Mouse (Mus musculus): Measurements from ENCODE around the gene Cypt3.

Cypt3 gene

DNA sequence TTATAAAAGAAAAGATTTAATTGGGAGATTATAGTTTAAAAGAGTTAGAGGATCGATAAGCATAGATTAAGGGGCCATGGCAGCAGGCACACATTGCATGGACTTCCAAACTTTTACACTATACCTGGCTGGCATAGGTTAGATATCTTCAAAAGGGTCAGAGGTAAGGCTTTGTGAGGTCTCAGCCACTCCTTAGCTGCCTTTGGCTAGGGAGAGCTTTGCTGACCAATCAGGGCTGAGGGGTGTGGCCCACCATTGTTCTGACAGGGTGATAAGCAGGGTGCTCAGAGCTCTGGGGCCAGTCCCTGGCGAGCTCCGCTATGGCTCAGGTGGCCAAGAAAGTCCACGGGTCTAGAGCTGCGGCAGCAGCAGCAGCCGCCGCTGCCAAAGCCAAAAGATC lies at the start of gene Cypt3:
Cypt3 (plus strand) TSS at position 301 of the 400 bp plus-strand sequence.
- DNase-seq (ENCODE audit: low spot score in 2 of 2) = no peak

DNA sequence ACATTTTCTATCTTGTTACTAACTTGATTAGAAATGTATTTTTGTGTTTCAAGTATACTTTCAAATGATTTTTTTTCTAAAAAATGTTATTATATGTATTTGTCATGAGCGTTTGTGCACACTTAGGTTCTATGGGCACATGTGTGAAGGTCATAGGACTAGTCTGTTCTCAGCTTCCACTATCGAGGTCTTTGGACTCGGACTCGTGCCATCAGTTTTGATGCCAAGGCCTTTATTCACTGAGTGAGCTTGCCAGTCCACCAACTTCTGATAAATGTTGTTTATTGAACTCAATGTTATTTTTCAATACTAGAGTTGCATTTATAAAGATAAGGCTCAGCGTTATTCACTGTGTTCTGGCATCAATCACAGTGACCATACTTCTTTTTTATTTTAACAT lies 42.9 kb upstream of the Cypt3 start:
- no peak for DNase-seq (ENCODE audit: low spot score in 2 of 2)

DNA sequence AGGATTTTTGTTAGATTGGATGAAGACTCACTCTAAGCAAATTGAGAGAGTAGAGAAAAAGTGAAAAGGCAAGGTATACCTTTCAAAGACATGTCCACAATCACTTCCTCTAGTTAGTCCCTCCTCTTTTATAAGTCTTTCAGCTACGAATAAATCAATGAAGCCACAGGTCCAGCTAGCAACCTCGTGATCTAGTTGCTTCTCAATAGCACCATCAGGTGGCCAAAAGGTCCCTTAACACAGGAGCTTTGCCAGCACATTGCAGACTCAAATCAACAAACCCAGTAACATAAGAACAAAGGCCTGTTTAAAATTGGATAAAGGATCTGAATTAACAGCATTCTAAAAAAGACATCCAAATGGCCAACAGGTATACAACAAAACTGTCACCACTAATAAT lies 30.0 kb upstream of the Cypt3 start:
- DNase-seq (ENCODE audit: low spot score in 2 of 2) = no peak

DNA sequence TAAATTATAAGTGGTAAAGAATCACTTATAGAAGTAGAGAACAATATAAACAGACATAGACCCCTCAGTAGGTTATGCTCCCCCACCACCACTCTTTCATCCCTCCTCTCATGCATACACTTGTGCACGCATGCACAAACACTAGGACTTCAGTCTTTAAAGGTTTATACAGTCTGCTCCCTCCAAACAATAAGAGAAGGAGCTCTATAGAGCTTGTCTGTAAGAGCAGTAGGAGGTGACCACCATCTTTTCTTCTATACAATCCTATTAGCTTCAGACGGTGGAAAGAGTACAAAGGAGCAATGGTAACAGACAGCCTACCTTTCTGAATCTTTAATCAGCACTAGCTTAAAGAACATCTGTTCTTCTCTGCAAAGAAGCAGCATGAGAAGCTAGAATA lies 1.8 kb upstream of the Cypt3 start:
- DNase-seq (ENCODE audit: low spot score in 2 of 2) = no peak

DNA sequence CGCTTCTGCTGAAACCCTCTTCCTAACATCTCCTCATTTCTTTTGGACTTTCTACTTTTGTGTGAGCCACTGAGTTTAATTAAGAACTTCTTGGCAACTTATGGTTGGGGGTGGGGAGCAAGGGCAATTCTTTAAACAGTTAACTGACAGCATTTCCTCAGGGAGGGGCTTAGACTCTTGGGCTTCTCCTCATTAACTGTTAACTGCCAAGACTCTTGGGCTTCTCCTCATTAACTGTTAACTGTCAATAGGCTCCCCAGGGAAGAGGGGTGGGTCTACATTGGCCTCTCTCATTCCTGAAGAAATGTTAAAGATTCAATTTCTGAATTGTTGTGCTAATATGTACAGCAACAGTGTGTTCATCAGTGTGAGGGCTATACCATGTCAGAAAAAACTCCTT lies 6.3 kb downstream of the Cypt3 start:
- DNase-seq (ENCODE audit: low spot score in 2 of 2) = no peak

DNA sequence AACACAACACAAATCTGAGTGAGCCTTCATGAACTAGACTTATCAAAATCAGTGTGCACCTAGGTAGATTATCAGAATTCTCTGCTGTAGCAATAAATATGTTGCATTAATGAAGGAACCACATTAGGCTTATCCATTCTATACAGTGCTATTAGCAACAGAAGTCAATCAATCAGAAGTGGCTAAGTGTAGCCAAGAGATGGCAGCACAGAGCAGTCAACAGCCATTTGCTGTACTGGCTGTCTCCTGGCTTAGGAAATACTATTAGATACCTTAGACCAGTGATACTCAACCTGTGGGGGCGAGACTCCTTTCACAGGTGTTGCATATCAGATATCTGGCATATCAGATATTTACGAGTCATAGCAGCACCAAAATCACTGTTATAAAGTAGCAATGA lies 41.2 kb downstream of the Cypt3 start:
- no peak for DNase-seq (ENCODE audit: low spot score in 2 of 2)
